9 mouse cellular contexts compared by ENCODE assay signal in the genomic region with DNA sequence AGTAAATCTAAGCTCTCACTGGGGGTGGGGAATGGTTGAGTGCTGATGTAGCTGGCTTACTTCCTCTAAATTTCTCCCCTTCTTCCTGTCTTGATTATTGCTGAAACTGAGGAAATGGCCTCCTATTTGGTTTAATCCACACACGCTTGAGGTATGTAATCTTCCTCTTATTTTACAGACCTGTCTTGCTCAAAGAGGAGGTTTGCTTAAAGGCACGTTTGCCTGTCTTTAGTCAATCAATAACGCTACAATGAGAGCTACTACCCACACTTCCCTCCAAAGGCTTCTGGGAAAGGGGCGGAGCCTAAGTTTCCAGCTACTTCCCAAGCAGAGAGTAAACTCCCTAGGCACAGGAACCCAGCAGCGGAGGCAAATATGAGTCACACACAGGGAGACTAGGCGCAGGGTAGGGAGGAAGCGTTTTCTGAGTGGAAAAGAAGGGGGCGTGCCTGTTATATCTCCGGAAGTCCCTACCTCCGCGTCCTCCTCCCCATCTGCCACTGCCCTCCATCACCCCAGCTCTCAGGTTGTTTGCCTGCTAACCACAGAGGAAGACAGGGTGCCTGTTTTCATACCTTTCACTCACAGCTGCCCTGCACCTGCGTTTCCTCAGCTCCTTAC. TPM values are rescaled to one million over a fixed set of nuclear protein-coding genes. Genes with fewer than 3 reads are reported as not detected.
DNase-seq lines count a peak whose midpoint lies in the region; ATAC-seq and TF ChIP-seq lines count a peak whose summit lies in the region.
"Had no signal": no experiment of that assay in that cellular context is flagged by ENCODE, and none has a peak within 500 bp of the region (broad histone marks: within the 10 kb centered on the region; RNA-seq: fewer than 3 reads in every experiment).

No protein-coding gene starts in this region.

- peak; percentile 68 for ATAC-seq in CD4-positive, CD25-positive, alpha-beta regulatory T cell, adult 4 months

- no peaks in the 10 kb centered on the region for H3K36me3 ChIP-seq in heart, embryonic 10.5 days
- no peaks in the 10 kb centered on the region for H3K36me3 ChIP-seq in myocyte (ENCODE audit: control insufficient read depth, insufficient read depth)
- H3K36me3 ChIP-seq in limb, embryonic 10.5 days = no peaks in the 10 kb centered on the region

- TF ChIP-seq CTCF in cerebellum, adult 2 months (IDR thresholded peaks at IDR 0.05; ENCODE audit: borderline replicate concordance, insufficient read depth, low read depth, low read length) = no peak

- TF ChIP-seq POLR2A in myocyte (IDR thresholded peaks at IDR 0.05; ENCODE audit: insufficient read length, low read depth) = no peak
- no peak for TF ChIP-seq POLR2A in cerebellum, adult 2 months (IDR thresholded peaks at IDR 0.05; ENCODE audit: borderline replicate concordance, insufficient read depth, low read length)

- H3K27me3 ChIP-seq in heart, embryonic 10.5 days (ENCODE audit: insufficient read depth, poor library complexity, severe bottlenecking) = no peaks in the 10 kb centered on the region
- no peaks in the 10 kb centered on the region for H3K27me3 ChIP-seq in myocyte (ENCODE audit: control insufficient read depth, insufficient read depth, insufficient read length)
- no peaks in the 10 kb centered on the region for H3K27me3 ChIP-seq in cerebellum, adult 2 months (ENCODE audit: control insufficient read depth, insufficient read depth, low read length)
- H3K27me3 ChIP-seq in limb, embryonic 10.5 days (ENCODE audit: low read depth, poor library complexity, severe bottlenecking) = no peaks in the 10 kb centered on the region

- H3K79me2 ChIP-seq in myocyte (ENCODE audit: control insufficient read depth, insufficient read depth) = no peaks in the 10 kb centered on the region

- peak; percentile 76 for DNase-seq in 3T3-L1 (ENCODE audit: low read depth, low spot score)
- DNase-seq in heart, embryonic 10.5 days (ENCODE audit: low spot score) = no peak
- DNase-seq in kidney, postnatal 4 days = peak; percentile 74 to 85
- no peak for DNase-seq in cerebellum, adult 2 months
- DNase-seq in retina, embryonic 14.5 days (ENCODE audit: low spot score) = no peak
- DNase-seq in limb, embryonic 10.5 days (ENCODE audit: low spot score) = no peak

- peaks cover 23% of the 10 kb centered on the region for H3K4me1 ChIP-seq in heart, embryonic 10.5 days
- H3K4me1 ChIP-seq in cerebellum, adult 2 months (ENCODE audit: control insufficient read depth, insufficient read depth, low read length) = peaks cover 25% of the 10 kb centered on the region
- peaks cover 27% of the 10 kb centered on the region for H3K4me1 ChIP-seq in limb, embryonic 10.5 days

- H3K4me3 ChIP-seq in heart, embryonic 10.5 days = 0 out of 2 replicates have a peak overlapping the region, but pooled peaks have one; percentile 6
- H3K4me3 ChIP-seq in myocyte = no peak overlapping the region
- no peak overlapping the region for H3K4me3 ChIP-seq in cerebellum, adult 2 months (replicated peaks; ENCODE audit: insufficient read depth, low read depth, low read length)
- H3K4me3 ChIP-seq in limb, embryonic 10.5 days = no peak overlapping the region

- H3ac ChIP-seq in myocyte (ENCODE audit: control insufficient read depth, insufficient read length) = no peak overlapping the region

- WGBS in heart, embryonic 10.5 days = 44% methylated on average over 12 of the region's 12 CpGs
- WGBS in cerebellum, adult 2 months = 84% methylated on average over 12 of the region's 12 CpGs
- 76% methylated on average over 12 of the region's 12 CpGs for WGBS in limb, embryonic 10.5 days

- H3K27ac ChIP-seq in heart, embryonic 10.5 days = peak overlapping the region; percentile 66; the same call in 1 of the 2 replicates
- no peak overlapping the region for H3K27ac ChIP-seq in cerebellum, adult 2 months (ENCODE audit: insufficient read depth, low read length)
- H3K27ac ChIP-seq in limb, embryonic 10.5 days = no peak overlapping the region

- peak overlapping the region; percentile 44 for H3K4me2 ChIP-seq in myocyte (ENCODE audit: low read depth)

- no peaks in the 10 kb centered on the region for H3K9me3 ChIP-seq in heart, embryonic 10.5 days
- no peaks in the 10 kb centered on the region for H3K9me3 ChIP-seq in limb, embryonic 10.5 days (replicated peaks)

TF ChIP-seq in myocyte, 11 proteins besides CTCF, POLR2A, EP300 and RAD21:
- TF ChIP-seq POLR2AphosphoS2 (IDR thresholded peaks at IDR 0.05; ENCODE audit: insufficient read length, low read depth) = no peak
- no peak for TF ChIP-seq MYOG (IDR thresholded peaks at IDR 0.05; ENCODE audit: control insufficient read depth in 1 of 3, insufficient read depth in 1 of 3, insufficient read length in 2 of 3, low read depth in 2 of 3)
- TF ChIP-seq E2F4 (IDR thresholded peaks at IDR 0.05; ENCODE audit: insufficient read depth) = no peak
- no peak for TF ChIP-seq USF1 (IDR thresholded peaks at IDR 0.05; ENCODE audit: low read depth)

RNA-seq across cellular contexts. Expression of a gene that starts 32.6 kb away (rescaled TPM):
- polyA plus RNA-seq in CD4-positive, CD25-positive, alpha-beta regulatory T cell, adult 4 months (2017; shearing (Covaris generic)) = 10 to 100 TPM; 13.3 to 17.6 TPM
- 7.6 and 9.6 TPM in 2 replicates for polyA plus RNA-seq in heart, embryonic 10.5 days (2016; fragmentation: Nextera tagmentation; extraction: Ambion mirVana)
- polyA plus RNA-seq in myocyte (2012; fragmentation: generic; extraction: Trizol) = 35.4 TPM
- 22.0 and 22.3 TPM in 2 replicates for polyA plus RNA-seq in cerebellum, adult 2 months (2012; rRNA removed)
- polyA plus RNA-seq in limb, embryonic 10.5 days (2016; fragmentation: Nextera tagmentation; extraction: Ambion mirVana) = 9.0 and 12.1 TPM in 2 replicates

RNA-seq across cellular contexts. Expression of a gene that starts 46.4 kb away (rescaled TPM):
- 100 to 1,000 TPM in 1 of 2 experiments, 10 to 100 TPM in 1; 93.9 to 121 TPM for polyA plus RNA-seq in CD4-positive, CD25-positive, alpha-beta regulatory T cell, adult 4 months (2017; shearing (Covaris generic))
- polyA plus RNA-seq in heart, embryonic 10.5 days (2016; fragmentation: Nextera tagmentation; extraction: Ambion mirVana) = not detected in 2 replicates
- 0.01 TPM for polyA plus RNA-seq in myocyte (2012; fragmentation: generic; extraction: Trizol)
- 0.08 and 0.20 TPM in 2 replicates for polyA plus RNA-seq in cerebellum, adult 2 months (2012; rRNA removed)
- polyA plus RNA-seq in limb, embryonic 10.5 days (2016; fragmentation: Nextera tagmentation; extraction: Ambion mirVana) = not detected in 2 replicates
- polyA plus RNA-seq: neural tube, embryonic 14.5 days had no signal

Comparison
In these comparisons a context has a peak if more than half of its experiments do, and no peak if none do; other contexts are left out.
1. DNase-seq: peak in 3T3-L1 (single experiment) and kidney, postnatal 4 days (2 of 2); none in heart, embryonic 10.5 days (single experiment), cerebellum, adult 2 months (0 of 2), retina, embryonic 14.5 days (single experiment) and limb, embryonic 10.5 days (single experiment).
2. RNA of a gene that starts 46.4 kb away (polyA plus RNA-seq): 93.9 to 121 TPM in CD4-positive, CD25-positive, alpha-beta regulatory T cell, adult 4 months; 0.08 to 0.20 TPM in cerebellum, adult 2 months, not detected in heart, embryonic 10.5 days, 0.01 TPM in myocyte (single experiment) and not detected in limb, embryonic 10.5 days; every median in the first group is over 10 times any median in the second.